Mouse (Mus musculus) C3H10T1/2 (cell line): Measurements from ENCODE around the gene Gnat2. TPM values are rescaled to one million over a fixed set of nuclear protein-coding genes. Genes with fewer than 3 reads are reported as not detected.

ENCODE experiments used
- polyA plus RNA-seq, 2 experiments: library from polyadenylated mRNA; unstranded; fragments of >200 nt; fragmentation: generic; extraction: Trizol; gene quantifications; one replicate each; pipeline ENCODE4 v1.2.1; 2012; ENCODE audit warnings: missing spikeins in 2 of 2

The Gnat2 gene
- 1 to 10 TPM in 1 of 2 experiments, under 1 TPM in 1; 0.49 to 2.2 TPM for polyA plus RNA-seq

GRCm38 (mm10) chr3:108092536-108093115 lies at the start of gene Gnat2:
Gene Gnat2, plus strand, starts transcription at chr3:108092789.

GRCm38 (mm10) chr3:108044394-108045140 lies 48.0 kb upstream of the Gnat2 start, which contains the start of gene Gstm4:
Gene Gstm4, minus strand, starts transcription at chr3:108044894.

GRCm38 (mm10) chr3:108086470-108086979 lies 6.1 kb upstream of the Gnat2 start, which contains the start of gene Ampd2:
Gene Ampd2, minus strand, starts transcription at chr3:108086651.

GRCm38 (mm10) chr3:108145534-108146445 lies 53.2 kb downstream of the Gnat2 start, which contains the start of gene Gnai3:
Gene Gnai3, minus strand, starts transcription at chr3:108146146.

Other genes starting within 250 kb of the Gnat2 start
- not detected for gene Eps8l3, start 215.6 kb upstream of the Gnat2 start, polyA plus RNA-seq
- 100 to 1,000 TPM in 1 of 2 experiments, 10 to 100 TPM in 1; 27.3 to 117 TPM for gene Gstm5, start 197.0 kb upstream of the Gnat2 start, polyA plus RNA-seq
- gene Gstm7, start 161.0 kb upstream of the Gnat2 start, polyA plus RNA-seq, result 1 to 10 TPM in 1 of 2 experiments, under 1 TPM in 1; 0.67 to 4.2 TPM
- under 1 TPM; 0.15 to 0.59 TPM for gene Gstm6, start 149.0 kb upstream of the Gnat2 start, polyA plus RNA-seq
- gene Gstm3, start 123.5 kb upstream of the Gnat2 start, polyA plus RNA-seq, result under 1 TPM; 0.02 to 0.06 TPM
- gene Gstm2, start 106.3 kb upstream of the Gnat2 start, polyA plus RNA-seq, result 100 to 1,000 TPM in 1 of 2 experiments, 10 to 100 TPM in 1; 74.5 to 252 TPM
- gene Gstm1, start 74.8 kb upstream of the Gnat2 start, polyA plus RNA-seq, result 100 to 1,000 TPM; 317 to 499 TPM
- under 1 TPM; 0.15 to 0.91 TPM for gene Gstm4, start 47.9 kb upstream of the Gnat2 start, polyA plus RNA-seq
- gene Ampd2, start 6.1 kb upstream of the Gnat2 start, polyA plus RNA-seq, result 10 to 100 TPM; 19.0 to 51.7 TPM
- 10 to 100 TPM in 1 of 2 experiments, 1 to 10 TPM in 1; 1.1 to 19.6 TPM for gene Gnai3, start 53.4 kb downstream of the Gnat2 start, polyA plus RNA-seq
- under 1 TPM in 1 of 2 experiments, not detected in 1; 0.15 TPM for gene Gpr61, start 62.1 kb downstream of the Gnat2 start, polyA plus RNA-seq
- under 1 TPM; 0.33 to 0.92 TPM for gene Amigo1, start 93.5 kb downstream of the Gnat2 start, polyA plus RNA-seq
- gene Cyb561d1, start 108.4 kb downstream of the Gnat2 start, polyA plus RNA-seq, result 1 to 10 TPM in 1 of 2 experiments, under 1 TPM in 1; 0.49 to 3.1 TPM
- gene Atxn7l2, start 118.1 kb downstream of the Gnat2 start, polyA plus RNA-seq, result 1 to 10 TPM; 3.1 to 9.9 TPM
- gene Sypl2, start 133.9 kb downstream of the Gnat2 start, polyA plus RNA-seq, result not detected
- 100 to 1,000 TPM; 122 to 173 TPM for gene Psma5, start 164.1 kb downstream of the Gnat2 start, polyA plus RNA-seq
- gene Sort1, start 191.3 kb downstream of the Gnat2 start, polyA plus RNA-seq, result under 1 TPM; 0.04 to 0.74 TPM